Mouse (Mus musculus) left cerebral cortex, adult 2 months (tissue): ENCODE measurements at regions not wholly inside any gene's neighbourhood (a gene's known extent, or its start where the extent isn't known, plus 50 kb on each side); places are given as distances from the start of the nearest gene placed in this dataset.
A peak's percentile ranks its signal among the peaks of the same experiment; 100 is the strongest.

ENCODE experiments used
- DNase-seq, 2 experiments: peaks; one replicate each; pipeline ENCODE4 v3.0.0; 2021 to 2022; ENCODE audit warnings: low spot score in 2 of 2, mixed read lengths in 1 of 2; ENCODE audit errors: extremely low spot score in 1 of 2
- H3K27ac ChIP-seq: fragments of 200-600 bp; 2 replicates; pipeline ENCODE4 v1.8.1; 2022
- H3K4me3 ChIP-seq: fragments of 200-600 bp; 2 replicates; pipeline ENCODE4 v1.8.1; 2022
- CTCF ChIP-seq: fragments of 200-600 bp; IDR thresholded peaks from 2 replicates; pipeline ENCODE4 v1.8.1; 2022; ENCODE audit warnings: antibody characterized with exemption, mild to moderate bottlenecking, moderate library complexity
- intact Hi-C: fragments of 180-260 bp; cut with DNase I; formaldehyde crosslinking; loops from one replicate; pipeline ENCODE4 v1.15.1; 2025

GRCm38 (mm10) chr16:26302045-26302444 lies 69.6 kb downstream of the Cldn1 start:
- Histone ChIP-seq H3K27ac (no peak overlapping the region), H3K4me3 (no peak overlapping the region)
- intact Hi-C loops: no loop called here
- DNase-seq: no peak
- TF ChIP-seq CTCF: no peak

- no peak overlapping the region for H3K27ac ChIP-seq
- H3K4me3 ChIP-seq: no peak overlapping the region
- intact Hi-C loops: no loop called here
- no peak for DNase-seq
- TF ChIP-seq CTCF: no peak
These were observed 79.9 kb downstream of the Cldn1 start for GRCm38 (mm10) chr16:26291692-26292091.

- no peak for DNase-seq
- no peak for TF ChIP-seq CTCF
- intact Hi-C loops: no loop called here
These were observed 86.0 kb downstream of the Cldn1 start for GRCm38 (mm10) chr16:26285627-26286026.

DNA sequence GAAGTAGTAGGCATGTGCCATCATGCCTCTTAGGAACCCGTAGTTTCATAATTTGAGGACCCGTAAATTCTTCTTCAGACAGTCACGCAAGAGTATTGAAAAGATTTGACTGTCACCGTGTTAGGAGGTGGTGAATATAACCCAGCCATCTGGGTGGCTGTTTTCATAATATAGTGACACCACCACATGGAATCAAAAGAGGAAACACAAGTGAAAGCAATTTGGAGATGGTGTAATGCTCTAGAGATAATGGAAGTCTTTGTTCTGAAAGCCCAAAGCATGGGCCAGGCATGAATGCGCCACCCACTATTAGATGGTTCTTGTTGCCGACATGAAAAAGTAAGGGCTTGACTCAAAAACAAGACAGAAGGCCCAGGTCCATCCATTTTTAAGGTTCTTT lies 86.9 kb downstream of the Cldn1 start:
- Histone ChIP-seq H3K4me3 (no peak overlapping the region), H3K27ac (no peak overlapping the region)
- TF ChIP-seq CTCF: no peak
- intact Hi-C loops: no loop called here
- DNase-seq: no peak

More at GRCm38 (mm10) chr16:26285627-26286026, 86.0 kb downstream of the Cldn1 start:
- Histone ChIP-seq H3K27ac (no peak overlapping the region), H3K4me3 (no peak overlapping the region)

DNA sequence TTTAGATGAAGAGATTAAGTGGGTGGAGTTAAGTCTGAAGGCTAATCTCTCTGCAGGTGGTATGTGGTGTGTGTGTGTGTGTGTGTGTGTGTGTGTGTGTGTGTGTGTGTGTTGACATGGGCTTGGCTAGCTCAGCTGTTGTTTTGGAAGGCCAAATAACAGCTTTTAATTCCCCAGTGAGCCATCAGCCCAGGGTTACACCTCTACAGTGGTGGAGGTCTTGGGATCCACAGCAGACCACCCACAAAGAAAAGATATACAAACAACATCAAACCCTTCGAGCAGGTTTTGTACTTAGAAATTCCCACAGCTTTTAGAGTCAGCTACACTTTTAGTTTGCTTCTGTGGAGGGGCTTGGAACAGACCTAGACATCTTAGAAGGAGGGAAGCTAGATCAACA lies 89.2 kb downstream of the Cldn1 start:
- H3K27ac ChIP-seq: no peak overlapping the region
- H3K4me3 ChIP-seq: no peak overlapping the region
- no peak for DNase-seq
- no peak for TF ChIP-seq CTCF
- intact Hi-C loops: no loop called here

DNA sequence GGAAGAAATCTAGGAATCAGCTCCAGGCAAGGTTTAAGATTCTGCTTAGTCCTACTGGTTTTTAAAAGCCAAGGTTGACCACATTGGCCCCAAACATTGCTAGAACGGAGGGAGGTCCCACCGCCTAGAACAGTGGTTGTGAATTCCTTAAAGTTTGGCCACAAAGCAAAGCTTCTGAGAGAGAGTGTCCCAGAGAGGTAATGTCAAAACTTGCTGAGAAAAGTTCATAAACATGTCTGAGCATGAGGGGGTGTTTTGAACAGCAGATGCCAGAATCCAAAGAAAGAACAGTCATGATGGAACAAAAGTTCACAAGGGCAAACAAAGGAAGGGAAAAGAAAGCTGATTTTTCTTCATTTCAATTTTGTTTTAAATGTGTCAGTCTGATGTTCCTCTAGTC lies 90.1 kb downstream of the Cldn1 start:
- no peak for TF ChIP-seq CTCF
- H3K27ac ChIP-seq: no peak overlapping the region
- no peak for DNase-seq
- H3K4me3 ChIP-seq: no peak overlapping the region
- intact Hi-C loops: no loop called here

GRCm38 (mm10) chr16:26276789-26277188 lies 94.9 kb downstream of the Cldn1 start:
- Histone ChIP-seq H3K4me3 (no peak overlapping the region), H3K27ac (no peak overlapping the region)
- no peak for DNase-seq
- no peak for TF ChIP-seq CTCF
- intact Hi-C loops: no loop called here

GRCm38 (mm10) chr16:26252824-26253223 lies 118.8 kb downstream of the Cldn1 start:
- intact Hi-C loops: loop anchor here (5.0 kb wide), 1 partner anchor 119 kb away; the partner anchor contains the start of gene Cldn1
- no peak for DNase-seq
- TF ChIP-seq CTCF: peak; percentile 25
- Histone ChIP-seq H3K27ac (no peak overlapping the region), H3K4me3 (no peak overlapping the region)

GRCm38 (mm10) chr16:26251698-26252097 lies 119.9 kb downstream of the Cldn1 start:
- Histone ChIP-seq H3K27ac (no peak overlapping the region), H3K4me3 (no peak overlapping the region)
- TF ChIP-seq CTCF: no peak
- no peak for DNase-seq
- intact Hi-C loops: loop anchor here (5.0 kb wide), 1 partner anchor 121 kb away; the partner anchor contains the start of gene Cldn1

DNA sequence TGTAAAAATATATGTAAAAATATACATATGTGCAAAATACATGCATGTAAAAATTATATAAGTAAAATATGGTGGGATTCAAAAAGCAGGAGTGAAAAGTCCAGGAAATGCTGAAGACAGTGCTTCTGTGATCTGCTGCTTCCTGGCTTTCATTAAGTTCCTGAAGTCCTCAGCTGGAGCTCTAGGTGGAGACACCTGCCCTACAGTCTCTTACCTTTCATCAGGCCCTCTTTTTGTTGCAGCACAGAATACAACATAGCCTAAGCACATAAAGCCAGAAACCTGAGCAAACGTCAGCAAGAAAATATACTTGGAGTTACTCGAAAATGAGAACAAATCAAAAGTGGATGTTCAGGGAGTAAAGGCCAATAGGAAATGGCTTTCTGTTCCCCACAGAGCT lies 120.6 kb downstream of the Cldn1 start:
- no peak overlapping the region for H3K27ac ChIP-seq
- no peak overlapping the region for H3K4me3 ChIP-seq
- no peak for DNase-seq
- TF ChIP-seq CTCF: no peak
- intact Hi-C loops: loop anchor here (5.0 kb wide), 1 partner anchor 121 kb away; the partner anchor contains the start of gene Cldn1

DNA sequence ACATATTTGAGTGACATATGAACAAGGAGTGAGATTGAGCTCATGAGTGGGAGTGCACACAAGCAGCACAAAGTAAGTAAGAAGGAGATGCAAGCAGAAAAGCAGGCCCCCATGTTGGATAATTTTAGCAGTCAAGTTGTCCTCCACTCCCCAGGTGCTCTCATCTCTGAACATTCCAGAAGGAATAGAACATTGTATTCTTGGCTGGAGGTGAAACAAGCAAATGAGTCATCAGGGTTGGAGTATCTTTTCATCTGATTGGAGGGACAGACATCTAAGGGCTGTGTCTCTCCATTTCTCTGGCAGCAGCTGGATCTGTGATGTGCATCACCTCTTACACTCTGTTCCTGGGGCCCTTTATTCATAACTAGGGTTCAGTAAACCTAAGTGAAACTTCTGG lies 122.7 kb downstream of the Cldn1 start:
- intact Hi-C loops: loop anchor here (5.0 kb wide), 1 partner anchor 193 kb away; no protein-coding TSS in a partner anchor
- TF ChIP-seq CTCF: no peak
- no peak overlapping the region for H3K4me3 ChIP-seq
- DNase-seq: no peak
- no peak overlapping the region for H3K27ac ChIP-seq

- no peak for TF ChIP-seq CTCF
- no peak overlapping the region for H3K27ac ChIP-seq
- intact Hi-C loops: loop anchor here (5.0 kb wide), 1 partner anchor 194 kb away; no protein-coding TSS in a partner anchor
- H3K4me3 ChIP-seq: no peak overlapping the region
- DNase-seq: no peak
These were observed 123.7 kb downstream of the Cldn1 start for GRCm38 (mm10) chr16:26247926-26248325.

DNA sequence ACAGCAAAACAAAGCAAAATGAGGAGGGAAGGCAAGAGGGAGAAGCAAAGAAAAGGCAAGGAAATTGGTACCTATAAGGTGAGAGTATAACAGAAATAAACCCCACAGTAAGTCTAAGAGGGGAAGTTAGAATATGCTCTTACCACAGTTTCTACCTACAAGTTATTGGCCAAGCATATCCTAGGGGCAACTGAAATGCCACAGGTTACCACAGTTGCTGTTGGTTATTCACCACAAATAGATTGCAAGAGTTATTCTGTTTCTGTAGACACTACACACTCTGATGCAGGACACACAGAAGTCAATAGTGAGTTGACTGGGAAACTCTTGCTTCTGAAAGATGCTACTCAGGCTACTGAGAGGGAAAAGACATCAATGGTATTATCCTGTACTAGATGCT lies 129.7 kb upstream of the P3h2 start:
- no peak for TF ChIP-seq CTCF
- DNase-seq: no peak
- intact Hi-C loops: loop anchor here (2.0 to 5.0 kb wide), 6 partner anchors 136 to 1222 kb away; partner anchors contain the start of gene Cldn1
- Histone ChIP-seq H3K27ac (no peak overlapping the region), H3K4me3 (no peak overlapping the region)
